Mouse (Mus musculus) MEL (cell line): ENCODE data around the gene Sec11a. TPM values are rescaled to one million over a fixed set of nuclear protein-coding genes. Genes with fewer than 3 reads are reported as not detected.

Source experiments
- DNase-seq: peaks from one replicate; pipeline ENCODE4 v3.0.0; 2011; ENCODE audit warnings: low read depth, low spot score
- H3K27ac ChIP-seq: 2 replicates; pipeline ENCODE4 v1.5.1; 2012; ENCODE audit warnings: low read depth, mild to moderate bottlenecking, control low read depth, low read length, moderate library complexity; ENCODE audit not compliant: control insufficient read depth
- H3K27me3 ChIP-seq, 2 experiments: fragments of 150-350 bp in 1 of 2; sonication (generic) in 1 of 2; 2 replicates each; pipeline ENCODE4 v1.6.1; 2012; ENCODE audit warnings: low read length in 2 of 2, mild to moderate bottlenecking in 2 of 2, improper control_type of control experiment in 1 of 2, moderate library complexity in 1 of 2; ENCODE audit not compliant: insufficient read depth in 2 of 2, control insufficient read depth in 1 of 2
- H3K36me3 ChIP-seq, 2 experiments: 2 replicates each; pipeline ENCODE4 v1.6.1; 2012 to 2014; ENCODE audit warnings: low read length in 2 of 2, improper control_type of control experiment in 1 of 2, inconsistent platforms in 1 of 2, mild to moderate bottlenecking in 1 of 2; ENCODE audit not compliant: insufficient read depth in 2 of 2, control insufficient read depth in 1 of 2
- H3K4me1 ChIP-seq, 2 experiments: fragments of 150-350 bp in 1 of 2; sonication (generic) in 1 of 2; 2 replicates each; pipeline ENCODE4 v1.6.1; 2012; ENCODE audit warnings: low read length in 2 of 2, improper control_type of control experiment in 1 of 2, mild to moderate bottlenecking in 1 of 2; ENCODE audit not compliant: insufficient read depth in 2 of 2, control insufficient read depth in 1 of 2
- H3K4me3 ChIP-seq, 2 experiments: fragments of 150-350 bp in 1 of 2; sonication (generic) in 1 of 2; 2 replicates each; pipeline ENCODE4 v1.5.1; 2012; ENCODE audit warnings: low read depth in 2 of 2, low read length in 2 of 2, mild to moderate bottlenecking in 2 of 2, moderate library complexity in 2 of 2, control low read depth in 1 of 2, improper control_type of control experiment in 1 of 2; ENCODE audit not compliant: control insufficient read depth in 1 of 2, insufficient read depth in 1 of 2
- H3K79me2 ChIP-seq: 2 replicates; pipeline ENCODE4 v1.6.1; 2012; ENCODE audit warnings: mild to moderate bottlenecking, low read length, moderate library complexity; ENCODE audit not compliant: control insufficient read depth, poor library complexity, insufficient read depth
- H3K9ac ChIP-seq: 2 replicates; pipeline ENCODE4 v1.6.1; 2012; ENCODE audit warnings: low read depth, mild to moderate bottlenecking, control low read depth, low read length, moderate library complexity; ENCODE audit not compliant: control insufficient read depth, poor library complexity, severe bottlenecking
- H3K9me3 ChIP-seq: fragments of 150-350 bp; sonication (generic); replicated peaks from 2 replicates; pipeline ENCODE4 v1.6.1; 2012; ENCODE audit warnings: mild to moderate bottlenecking, low read length, improper control_type of control experiment, moderate library complexity; ENCODE audit not compliant: insufficient read depth
- CTCF ChIP-seq, 3 experiments: IDR thresholded peaks in 2 of 3; conservative IDR thresholded peaks in 1 of 3; 2 replicates each; pipeline ENCODE4 v1.5.1; 2011 to 2012; ENCODE audit warnings: low read length in 3 of 3, low read depth in 2 of 3, mild to moderate bottlenecking in 2 of 3, improper control_type of control experiment in 1 of 3, inconsistent platforms in 1 of 3, mixed read lengths in 1 of 3, moderate library complexity in 1 of 3; ENCODE audit not compliant: control insufficient read depth in 1 of 3, insufficient read depth in 1 of 3, poor library complexity in 1 of 3, severe bottlenecking in 1 of 3
- HCFC1 ChIP-seq: IDR thresholded peaks from 2 replicates; pipeline ENCODE4 v1.6.1; 2012; ENCODE audit warnings: low read depth, mild to moderate bottlenecking, inconsistent platforms, low read length, improper control_type of control experiment, moderate library complexity
- MXI1 ChIP-seq: IDR thresholded peaks from 2 replicates; pipeline ENCODE4 v1.6.1; 2011; ENCODE audit warnings: mild to moderate bottlenecking, low read depth, low read length, improper control_type of control experiment
- MYB ChIP-seq: IDR thresholded peaks from 2 replicates; pipeline ENCODE4 v1.6.1; 2011; ENCODE audit warnings: mild to moderate bottlenecking, low read depth, low read length, improper control_type of control experiment
- MYC ChIP-seq: IDR thresholded peaks from 2 replicates; pipeline ENCODE4 v1.6.1; 2011; ENCODE audit warnings: low read depth, mild to moderate bottlenecking, low read length, improper control_type of control experiment, moderate library complexity
- NELFE ChIP-seq: IDR thresholded peaks from 2 replicates; pipeline ENCODE4 v1.6.1; 2011; ENCODE audit warnings: low read depth, low read length, improper control_type of control experiment
- POLR2A ChIP-seq, 2 experiments: IDR thresholded peaks; 2 replicates each; pipeline ENCODE4 v1.6.1; 2011 to 2012; ENCODE audit warnings: low read length in 2 of 2, mild to moderate bottlenecking in 2 of 2, control low read depth in 1 of 2, improper control_type of control experiment in 1 of 2, low read depth in 1 of 2, moderate library complexity in 1 of 2; ENCODE audit not compliant: control insufficient read depth in 1 of 2, insufficient read depth in 1 of 2, poor library complexity in 1 of 2
- SIN3A ChIP-seq: IDR thresholded peaks from 2 replicates; pipeline ENCODE4 v1.6.1; 2012; ENCODE audit warnings: low read length, improper control_type of control experiment, inconsistent platforms
- SMC3 ChIP-seq: IDR thresholded peaks from 2 replicates; pipeline ENCODE4 v1.6.1; 2011; ENCODE audit warnings: low read depth, low read length, improper control_type of control experiment
- TAL1 ChIP-seq: IDR thresholded peaks from 2 replicates; pipeline ENCODE4 v1.6.1; 2012; ENCODE audit warnings: mild to moderate bottlenecking, inconsistent platforms, low read length, moderate library complexity, mixed read lengths
- TCF12 ChIP-seq: IDR thresholded peaks from 2 replicates; pipeline ENCODE4 v1.6.1; 2014; ENCODE audit warnings: low read depth, mild to moderate bottlenecking, inconsistent platforms, low read length, improper control_type of control experiment, moderate library complexity
- UBTF ChIP-seq: IDR thresholded peaks from 2 replicates; pipeline ENCODE4 v1.6.1; 2012; ENCODE audit warnings: low read depth, mild to moderate bottlenecking, inconsistent platforms, low read length, improper control_type of control experiment, moderate library complexity, borderline replicate concordance; ENCODE audit not compliant: insufficient read depth
- USF1 ChIP-seq: IDR thresholded peaks from 2 replicates; pipeline ENCODE4 v1.6.1; 2014; ENCODE audit warnings: low read depth, mild to moderate bottlenecking, inconsistent platforms, low read length, improper control_type of control experiment, moderate library complexity
- USF2 ChIP-seq, 2 experiments: IDR thresholded peaks; 2 replicates each; pipeline ENCODE4 v1.6.1; 2011 to 2012; ENCODE audit warnings: improper control_type of control experiment in 2 of 2, low read length in 2 of 2, borderline replicate concordance in 1 of 2, inconsistent platforms in 1 of 2, low read depth in 1 of 2, mild to moderate bottlenecking in 1 of 2; ENCODE audit not compliant: insufficient read depth in 1 of 2
- ZMIZ1 ChIP-seq: IDR thresholded peaks from 2 replicates; pipeline ENCODE4 v1.6.1; 2012; ENCODE audit warnings: low read depth, mild to moderate bottlenecking, inconsistent platforms, low read length, improper control_type of control experiment, moderate library complexity
- ZNF384 ChIP-seq: IDR thresholded peaks from 2 replicates; pipeline ENCODE4 v1.6.1; 2012; ENCODE audit warnings: low read depth, mild to moderate bottlenecking, inconsistent platforms, low read length, improper control_type of control experiment
- polyA plus RNA-seq, 2 experiments: library from polyadenylated mRNA; stranded (reverse) in 1 of 2; unstranded in 1 of 2; fragments of >175 nt in 1 of 2; fragments of >200 nt in 1 of 2; gene quantifications; 2 replicates each; pipeline versions ENCODE4 v1.2.1 to v1.2.4; 2012; ENCODE audit warnings: low replicate concordance in 2 of 2, low read depth in 1 of 2; ENCODE audit not compliant: insufficient read length in 2 of 2, insufficient read depth in 1 of 2, missing spikeins in 1 of 2
- total RNA-seq: library from RNA; depleted of rRNA; stranded (reverse); fragments of 300-350 nt; gene quantifications from 2 replicates; pipeline ENCODE4 v1.2.3, GENCODE M21; 2012

Sec11a gene
- total and polyA plus RNA-seq, 3 experiments = 114 to 144 TPM; not detected in 1

- Histone ChIP-seq H3K4me1 (peaks cover 28 to 29% of the 10 kb centered on the region in 2 experiments), H3K9ac (peak overlapping the region; percentile 98), H3K36me3 (peaks cover 4 to 47% of the 10 kb centered on the region in 2 experiments), H3K79me2 (peaks cover 55% of the 10 kb centered on the region), H3K27ac (peak overlapping the region; percentile 88), H3K4me3 (peak overlapping the region; percentile 92 to 96), H3K9me3 (no peaks in the 10 kb centered on the region), H3K27me3 (no peaks in the 10 kb centered on the region)
- TF ChIP-seq ZNF384 = no peak
- TF ChIP-seq NELFE = no peak
- TF ChIP-seq ZMIZ1 = no peak
- 0 out of 6 replicates have a peak, but pooled peaks of 1 of the 3 experiments have one; percentile 22 for TF ChIP-seq CTCF (IDR thresholded peaks at IDR 0.05 in 2 of 3, conservative IDR thresholded peaks at IDR 0.05 in 1 of 3; ENCODE audit: control insufficient read depth in 1 of 3, insufficient read depth in 1 of 3, low read depth in 2 of 3, low read length in 3 of 3, poor library complexity in 1 of 3, severe bottlenecking in 1 of 3)
- TF ChIP-seq USF1 = no peak
- TF ChIP-seq MXI1 = peak; percentile 42; the same call in 1 of the 2 replicates
- TF ChIP-seq SMC3 = no peak
- TF ChIP-seq MYC = no peak
- no peak for TF ChIP-seq USF2 (IDR thresholded peaks at IDR 0.05; ENCODE audit: borderline replicate concordance in 1 of 2, insufficient read depth in 1 of 2, low read depth in 1 of 2, low read length in 2 of 2)
- TF ChIP-seq MYB = no peak
- DNase-seq = peak; percentile 50
Measured at GRCm38 (mm10) chr7:80993834-80994662, 46.5 kb upstream of the Sec11a start.

- Histone ChIP-seq H3K4me1 (peaks cover 31 to 34% of the 10 kb centered on the region in 2 experiments), H3K9me3 (no peaks in the 10 kb centered on the region), H3K9ac (peak within 1 kb of the TSS; percentile 98), H3K79me2 (peaks cover 50% of the 10 kb centered on the region), H3K36me3 (peaks cover 2 to 51% of the 10 kb centered on the region in 2 experiments; a peak in 3 of 4 replicates), H3K27ac (peak within 1 kb of the TSS; percentile 88), H3K4me3 (peak within 1 kb of the TSS; percentile 92 to 97), H3K27me3 (no peaks in the 10 kb centered on the region)
- DNase-seq = peak; percentile 70
- peak in 1 of 2 experiments; percentile 63; a peak in 3 of 4 replicates for TF ChIP-seq POLR2A (IDR thresholded peaks at IDR 0.05; ENCODE audit: control insufficient read depth in 1 of 2, insufficient read depth in 1 of 2, low read depth in 1 of 2, low read length in 2 of 2, poor library complexity in 1 of 2)
- TF ChIP-seq TAL1 = no peak
- TF ChIP-seq SIN3A = peak; percentile 27
- 0 out of 2 replicates have a peak, but pooled peaks have one; percentile 1 for TF ChIP-seq TCF12
- TF ChIP-seq ZMIZ1 = peak; percentile 33; the same call in 1 of the 2 replicates
- TF ChIP-seq UBTF = 0 out of 2 replicates have a peak, but pooled peaks have one; percentile 48
- no peak for TF ChIP-seq USF2 (IDR thresholded peaks at IDR 0.05; ENCODE audit: borderline replicate concordance in 1 of 2, insufficient read depth in 1 of 2, low read depth in 1 of 2, low read length in 2 of 2)
- peak; percentile 57 for TF ChIP-seq NELFE
- TF ChIP-seq ZNF384 = no peak
- 0 out of 2 replicates have a peak, but pooled peaks have one; percentile 21 for TF ChIP-seq HCFC1
Measured at GRCm38 (mm10) chr7:80992980-80993833, 45.6 kb upstream of the Sec11a start, which contains the start of gene Zfp592. TSS of gene Zfp592 (plus strand) at chr7:80993681.
